Mouse (Mus musculus): ENCODE data around the gene Jun.
A peak's percentile ranks its signal among the peaks of the same experiment; 100 is the strongest.

Jun gene

GRCm38 (mm10) chr4:95073214-95073750, 21.3 kb upstream of the Jun start:
- no peak for DNase-seq

- no peak for DNase-seq
Measured at GRCm38 (mm10) chr4:95070407-95070806, 18.4 kb upstream of the Jun start.

DNA sequence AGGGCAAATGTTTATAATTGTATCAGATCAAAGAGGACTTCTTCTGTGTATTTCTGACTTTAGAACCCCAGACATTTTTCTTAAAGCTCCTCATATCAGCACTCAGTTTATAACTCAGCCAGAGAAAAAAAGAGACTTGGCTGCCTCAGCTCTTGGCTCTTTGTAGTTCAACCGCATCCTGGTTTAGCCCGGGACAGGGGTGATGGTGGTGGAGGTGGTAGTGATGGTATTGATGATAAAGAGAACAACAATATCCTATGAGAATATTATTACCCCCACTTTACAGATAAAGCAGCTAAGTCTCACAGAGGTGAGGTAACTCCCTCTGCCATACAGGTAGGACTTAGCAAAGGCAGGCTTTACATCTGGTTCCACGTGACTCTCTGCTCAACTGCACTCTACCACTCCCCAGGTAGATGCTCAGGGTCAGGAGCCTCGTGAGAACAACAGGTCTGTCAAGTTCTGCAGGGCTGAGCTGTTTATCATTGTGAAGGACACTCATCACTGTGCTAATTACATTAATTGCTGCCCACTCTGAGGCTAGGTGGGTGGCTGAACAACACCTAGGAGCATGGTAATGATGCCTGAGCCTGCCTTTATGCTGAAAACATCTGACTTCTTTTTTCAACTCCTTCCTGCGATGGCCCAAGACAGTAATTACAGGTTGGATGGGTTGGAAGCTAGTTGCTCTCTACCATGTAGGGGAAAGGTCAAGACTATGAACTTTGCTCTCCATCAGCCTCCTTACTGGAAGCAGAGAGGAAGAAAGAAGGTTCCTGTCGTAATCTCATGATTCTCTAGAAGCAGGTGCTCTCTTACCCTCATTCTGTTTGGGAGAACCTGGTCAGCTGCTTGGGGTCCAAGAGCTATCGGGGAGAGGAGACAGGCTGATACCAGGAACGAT, 16.3 kb upstream of the Jun start:
- peak in 1 of 2 experiments; percentile 64 for DNase-seq

DNA sequence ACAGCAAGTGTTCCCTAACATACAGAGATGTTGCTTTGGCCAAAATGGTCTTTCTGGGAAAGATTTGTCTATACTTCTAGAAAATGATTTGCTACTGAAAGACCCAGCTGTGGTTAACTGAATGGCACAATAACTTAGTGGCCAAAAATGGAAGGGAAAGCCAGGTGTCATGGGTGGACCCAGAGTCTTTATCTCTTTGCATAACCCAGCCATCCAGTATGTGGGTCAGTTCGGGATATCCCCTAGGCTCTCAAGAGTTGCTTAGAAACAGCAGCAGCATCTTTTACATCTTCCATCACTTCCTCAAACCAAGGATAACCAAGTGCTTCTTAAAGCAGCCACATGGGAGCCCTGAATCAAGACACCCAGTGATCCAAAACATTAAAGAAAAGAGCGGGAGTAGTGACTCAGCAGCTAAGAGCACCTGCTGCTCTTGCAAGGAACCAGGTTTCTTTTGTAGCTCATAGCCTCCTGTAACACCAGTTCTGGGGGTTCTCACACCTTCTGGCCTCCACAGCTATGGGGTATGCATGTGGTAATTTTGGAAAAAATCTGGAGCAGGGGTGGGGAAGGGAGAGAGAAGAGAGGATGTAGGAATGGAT, 11.7 kb upstream of the Jun start:
- DNase-seq, result no peak

DNA sequence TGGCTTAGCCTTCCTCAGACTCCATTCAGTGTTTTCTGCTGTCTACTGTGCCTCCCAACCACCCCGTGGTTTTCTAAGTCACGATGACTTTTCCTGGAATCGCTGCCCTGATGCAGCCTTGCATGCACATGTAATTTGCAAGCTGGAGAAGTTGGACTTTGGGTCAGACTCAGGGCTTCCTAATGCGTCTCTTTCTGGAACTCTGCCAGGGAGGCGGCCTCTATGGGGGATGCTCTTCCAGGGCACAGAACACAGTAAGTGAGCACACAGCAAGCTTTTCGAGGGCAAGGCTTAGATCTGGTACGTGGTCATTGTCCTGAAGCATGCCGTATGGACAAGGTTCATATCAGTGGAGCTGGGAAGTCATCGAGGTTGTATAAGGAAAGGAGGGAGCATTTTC, 10.9 kb upstream of the Jun start:
- DNase-seq, result peak; percentile 84 to 85

- no peak for DNase-seq
Measured at GRCm38 (mm10) chr4:95057264-95057663, 5.2 kb upstream of the Jun start.

DNA sequence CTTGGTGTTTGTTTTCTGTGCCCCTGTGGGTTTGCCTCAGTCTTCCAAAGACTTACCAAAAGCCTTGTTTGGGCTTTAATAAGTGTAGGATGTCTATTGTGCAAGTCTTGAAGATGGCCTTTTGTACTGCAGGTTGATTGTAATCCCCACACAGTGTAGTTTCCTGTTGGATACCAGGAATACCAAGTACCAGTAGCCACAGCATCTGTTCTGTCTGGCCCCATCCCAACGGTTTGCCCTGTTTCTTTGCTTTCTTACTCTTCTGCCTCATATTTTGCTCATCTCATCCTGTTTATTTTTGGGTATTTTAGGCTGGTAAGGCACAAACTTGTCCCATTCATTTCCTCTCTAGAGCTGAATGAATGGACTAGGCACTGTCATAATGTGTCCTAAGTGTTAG, 3.3 kb upstream of the Jun start:
- no peak for DNase-seq

GRCm38 (mm10) chr4:95054336-95054735, 2.3 kb upstream of the Jun start:
- DNase-seq, result no peak

DNA sequence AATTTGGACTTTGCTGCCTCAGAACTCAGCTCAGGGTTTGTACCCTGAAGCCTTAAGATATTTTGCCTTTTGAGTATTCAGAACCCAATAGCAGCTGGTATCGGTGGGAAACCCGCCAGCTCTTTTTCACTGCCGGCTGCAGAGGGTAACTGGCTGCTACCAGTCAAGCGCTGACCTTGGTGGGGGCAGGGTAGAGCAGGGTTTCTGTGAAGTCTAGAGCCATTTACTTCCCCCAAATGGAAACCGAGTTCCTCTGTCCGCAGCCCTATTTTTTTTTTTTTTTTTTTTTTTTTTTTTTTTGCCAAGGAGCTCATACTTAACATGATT, 1.7 kb upstream of the Jun start:
- DNase-seq, result peak; percentile 94

GRCm38 (mm10) chr4:95053041-95053790, 1.2 kb upstream of the Jun start:
- peak; percentile 94 to 98 for DNase-seq

DNA sequence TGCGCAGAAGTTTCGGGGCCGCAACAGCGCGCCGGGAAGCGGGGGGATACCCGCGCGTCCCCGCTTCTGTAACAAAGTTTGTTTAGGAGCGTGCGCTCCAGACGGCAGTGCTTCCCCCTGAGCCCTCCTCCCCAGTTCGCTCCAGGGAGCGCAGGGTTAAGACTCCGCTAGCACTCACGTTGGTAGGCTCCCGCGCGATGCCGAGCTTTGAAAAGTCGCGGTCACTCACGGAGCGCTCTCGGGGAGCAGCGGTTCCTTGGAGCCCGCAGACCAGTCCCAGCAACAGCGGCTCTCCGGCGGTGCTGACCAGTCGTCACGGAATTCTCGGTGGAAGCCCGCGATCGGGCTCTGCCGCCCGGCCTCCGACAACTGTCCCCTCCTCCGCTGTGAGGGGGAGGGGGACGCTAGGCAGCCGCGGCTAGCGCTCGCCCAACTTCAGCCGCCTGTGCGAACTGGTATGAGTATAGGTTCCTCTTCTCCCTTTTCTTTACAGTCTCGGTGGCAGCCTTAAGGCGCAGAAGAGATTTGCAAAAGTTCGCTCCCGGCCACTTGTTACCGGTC, 631 bp downstream of the Jun start:
- peak; percentile 50 to 74 for DNase-seq

- peak; percentile 84 to 90 for DNase-seq
Measured at GRCm38 (mm10) chr4:95050518-95051278, 1.3 kb downstream of the Jun start.

DNA sequence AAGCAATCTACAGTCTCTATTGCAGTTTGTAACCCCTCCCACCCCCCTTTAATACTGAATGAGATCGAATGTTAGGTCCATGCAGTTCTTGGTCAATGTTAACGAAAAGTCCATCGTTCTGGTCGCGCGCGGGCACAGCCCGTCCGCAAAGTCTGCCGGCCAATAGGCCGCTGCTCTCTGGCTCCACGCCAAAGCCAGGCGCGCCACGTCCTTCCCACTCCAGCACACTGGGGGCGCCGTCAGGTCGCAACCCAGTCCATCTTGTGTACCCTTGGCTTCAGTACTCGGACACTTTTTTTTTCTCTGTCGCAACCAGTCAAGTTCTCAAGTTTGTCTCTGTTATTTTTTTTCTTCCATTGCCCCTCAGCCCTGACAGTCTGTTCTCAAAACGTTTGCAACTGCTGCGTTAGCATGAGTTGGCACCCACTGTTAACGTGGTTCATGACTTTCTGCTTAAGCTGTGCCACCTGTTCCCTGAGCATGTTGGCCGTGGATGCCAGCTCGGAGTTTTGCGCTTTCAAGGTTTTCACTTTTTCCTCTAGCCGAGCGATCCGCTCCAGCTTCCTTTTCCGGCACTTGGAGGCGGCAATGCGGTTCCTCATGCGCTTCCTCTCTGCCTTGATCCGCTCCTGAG, 2.0 kb downstream of the Jun start:
- peak; percentile 91 to 94 for DNase-seq

DNA sequence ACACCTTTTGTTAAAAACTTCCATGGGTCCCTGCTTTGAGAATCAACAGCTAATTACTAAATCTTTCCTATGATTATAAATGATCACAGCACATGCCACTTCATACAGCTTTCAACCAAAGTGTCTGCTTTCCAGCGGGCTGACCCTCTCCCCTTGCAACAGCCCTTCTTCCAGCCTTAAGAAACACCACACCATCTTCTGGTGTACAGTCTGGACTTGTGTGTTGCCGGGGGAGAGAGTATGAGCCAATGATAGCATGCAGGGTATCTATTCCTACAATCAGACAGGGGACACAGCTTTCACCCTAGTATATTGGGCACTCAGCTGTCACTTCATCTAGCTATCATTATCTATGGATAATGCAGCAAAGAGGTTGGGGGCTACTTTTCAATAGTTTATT, 2.9 kb downstream of the Jun start:
- DNase-seq, result no peak

DNA sequence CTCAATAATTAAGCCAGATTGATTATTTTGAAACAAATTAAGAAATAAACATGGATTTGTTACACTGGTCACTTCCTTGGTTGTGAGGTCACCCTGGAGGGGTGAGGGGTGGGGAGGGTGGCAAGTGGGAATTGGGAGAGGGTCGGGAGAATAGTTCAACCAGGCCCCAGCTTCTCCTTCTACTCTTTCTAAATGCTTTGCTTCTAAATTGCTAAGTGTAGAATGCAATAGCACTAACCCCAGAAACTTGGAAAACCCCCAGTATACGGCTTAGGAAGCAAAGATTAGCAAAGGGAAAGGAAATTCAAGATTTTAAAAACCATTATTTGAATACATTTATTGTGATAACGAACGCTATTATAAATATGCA, 3.3 kb downstream of the Jun start:
- no peak for DNase-seq

- DNase-seq, result peak in 1 of 2 experiments; percentile 5
Measured at GRCm38 (mm10) chr4:95048021-95048730, 3.8 kb downstream of the Jun start.

DNA sequence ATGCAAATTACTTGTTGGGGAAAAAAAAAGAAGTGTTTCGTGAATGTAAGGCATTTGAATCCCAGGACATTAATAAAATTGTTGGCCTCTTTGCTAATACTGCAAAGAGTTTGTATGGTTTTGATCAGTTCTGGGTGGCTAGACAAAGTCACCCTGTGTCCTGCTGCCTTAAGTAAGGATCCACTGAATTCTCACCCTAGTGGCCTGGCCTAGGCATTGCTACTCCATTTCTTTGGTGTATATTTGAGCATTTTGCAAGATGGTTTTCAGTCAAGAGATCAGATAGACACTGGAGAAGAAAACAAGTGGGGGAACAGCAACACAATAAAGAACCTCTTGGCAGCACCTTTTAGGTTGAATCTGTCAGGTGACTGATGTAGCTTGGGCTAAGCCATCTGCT, 6.9 kb downstream of the Jun start:
- peak in 1 of 2 experiments; percentile 19 for DNase-seq

DNA sequence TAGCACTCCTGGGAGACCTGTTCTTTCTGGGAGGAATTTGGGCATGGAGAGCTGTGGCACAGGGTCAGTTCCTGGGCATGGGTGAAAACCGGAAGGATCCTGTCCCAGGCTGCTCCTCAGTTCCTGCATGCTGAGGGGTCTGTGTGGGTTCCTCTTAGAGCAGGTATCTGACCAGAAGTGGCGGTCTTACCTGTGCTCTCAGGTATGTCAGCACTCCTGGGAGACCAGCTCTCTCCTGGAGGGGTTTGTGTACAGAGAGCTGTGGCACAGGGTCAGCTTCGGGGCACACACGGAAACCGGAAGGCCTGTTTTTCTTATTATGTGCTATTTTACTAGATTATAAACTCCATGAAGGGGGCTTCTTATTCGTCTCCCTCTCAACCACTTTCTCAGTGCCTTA, 7.3 kb downstream of the Jun start:
- DNase-seq, result no peak

DNA sequence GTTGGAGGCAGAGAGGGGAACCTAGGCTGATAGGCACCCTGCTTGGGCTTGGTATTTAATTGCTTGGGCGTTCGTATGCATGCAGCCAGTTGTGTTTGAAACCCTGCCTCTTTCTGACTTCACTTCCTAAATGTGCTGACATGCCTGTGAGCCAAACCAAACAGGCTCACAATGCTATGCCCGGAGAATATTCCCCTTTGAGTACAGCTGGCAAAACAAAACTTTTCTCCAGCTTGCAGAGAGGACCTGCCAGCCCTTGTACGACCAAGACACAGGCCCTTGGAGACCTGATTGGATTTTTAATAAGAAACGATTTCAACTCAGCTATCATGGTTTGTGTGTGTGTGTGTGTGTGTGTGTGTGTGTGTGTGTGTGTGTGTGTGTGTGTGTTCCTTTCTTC, 14.0 kb downstream of the Jun start:
- no peak for DNase-seq

DNA sequence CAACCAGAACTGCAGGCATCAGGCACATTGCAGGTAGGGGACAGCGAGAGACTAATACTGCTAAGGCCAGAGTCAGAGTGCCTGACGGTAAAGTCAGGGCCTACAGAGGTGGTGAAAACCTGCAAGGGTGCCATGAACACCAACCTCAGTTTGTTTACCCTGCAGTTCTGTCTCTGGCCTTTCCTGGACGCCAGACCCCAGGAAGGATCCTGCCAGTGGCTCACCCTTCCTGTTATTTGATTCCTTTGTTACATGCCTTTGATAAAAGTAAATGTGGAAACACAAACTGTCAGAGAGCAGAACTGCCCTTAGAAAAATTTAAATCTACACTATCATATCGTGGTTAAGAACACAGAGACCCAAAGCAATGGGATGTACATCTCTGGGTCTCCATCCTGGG, 20.9 kb downstream of the Jun start:
- no peak for DNase-seq
